Mouse (Mus musculus) testis, postnatal 10 days (tissue): ENCODE results near the gene Krtap5-2.
"Not testable (repeated sequence)": the region's sequence is repeated elsewhere in the genome, so short reads cannot be mapped to it uniquely, and the experiment has no call there.

ENCODE experiments used
- DNase-seq: peaks from one replicate; pipeline ENCODE4 v3.0.0; 2021; ENCODE audit warnings: low spot score

Gene Krtap5-2

DNA sequence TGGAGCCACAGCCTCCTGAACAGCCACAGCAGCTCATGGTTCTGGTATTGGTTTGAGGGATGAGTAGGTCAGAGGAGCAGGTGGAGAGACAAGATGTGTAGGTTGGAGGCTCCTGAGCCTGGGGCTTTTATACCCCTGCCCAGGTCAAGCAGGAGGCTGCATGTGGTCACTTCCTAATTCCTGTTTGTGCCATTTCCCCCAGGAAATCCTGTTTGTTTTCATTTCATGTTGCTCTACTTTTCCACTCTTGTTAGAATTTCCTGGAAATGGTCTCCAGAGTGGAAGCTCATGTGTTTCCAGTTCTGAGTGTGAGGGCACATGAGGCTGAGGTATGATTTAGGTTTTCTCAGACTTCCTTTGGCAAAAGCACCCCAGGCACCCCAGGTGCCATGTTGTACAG, at the start of gene Krtap5-2:
Gene Krtap5-2 (minus strand): TSS at position 101 of the 400 bp plus-strand sequence.
- DNase-seq, result not testable (repeated sequence)

GRCm38 (mm10) chr7:142224518-142224917, 48.7 kb upstream of the Krtap5-2 start:
- DNase-seq, result no peak

- not testable (repeated sequence) for DNase-seq
Observed at GRCm38 (mm10) chr7:142212136-142212535, 36.3 kb upstream of the Krtap5-2 start.

DNA sequence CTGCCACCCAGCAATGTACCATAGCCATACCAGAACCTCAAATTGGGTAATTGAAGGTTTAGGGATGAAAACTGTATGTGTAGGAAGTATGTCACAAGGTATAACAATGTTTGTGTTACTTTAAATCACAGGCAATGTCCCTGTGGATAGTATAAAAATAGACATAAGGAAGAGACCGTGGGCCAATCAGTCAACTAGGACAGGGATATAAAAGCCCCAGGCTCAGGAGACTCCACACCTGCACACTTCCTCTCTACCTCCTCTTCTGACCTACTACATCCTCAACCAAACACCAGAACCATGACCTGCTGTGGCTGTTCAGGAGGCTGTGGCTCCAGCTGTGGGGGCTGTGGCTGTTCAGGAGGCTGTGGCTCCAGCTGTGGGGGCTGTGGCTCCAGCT, 35.8 kb upstream of the Krtap5-2 start, which contains the start of gene Gm7579:
Gene Gm7579 (plus strand): TSS at position 301 of the 400 bp plus-strand sequence.
- no peak for DNase-seq

GRCm38 (mm10) chr7:142206891-142207290, 31.1 kb upstream of the Krtap5-2 start:
- not testable (repeated sequence) for DNase-seq

- no peak for DNase-seq
Observed at GRCm38 (mm10) chr7:142205488-142205887, 29.7 kb upstream of the Krtap5-2 start.

GRCm38 (mm10) chr7:142201064-142201463, 25.3 kb upstream of the Krtap5-2 start, which contains the start of gene Krtap5-3:
Gene Krtap5-3 (plus strand): TSS chr7:142201364.
- DNase-seq, result no peak

- DNase-seq, result no peak
Observed at GRCm38 (mm10) chr7:142198748-142199147, 22.9 kb upstream of the Krtap5-2 start.

- no peak for DNase-seq
Observed at GRCm38 (mm10) chr7:142190289-142190688, 14.5 kb upstream of the Krtap5-2 start, which contains the start of gene Gm10153. Gene Gm10153 (minus strand): TSS chr7:142190389.

- no peak for DNase-seq
Observed at GRCm38 (mm10) chr7:142188156-142188555, 12.4 kb upstream of the Krtap5-2 start.

DNA sequence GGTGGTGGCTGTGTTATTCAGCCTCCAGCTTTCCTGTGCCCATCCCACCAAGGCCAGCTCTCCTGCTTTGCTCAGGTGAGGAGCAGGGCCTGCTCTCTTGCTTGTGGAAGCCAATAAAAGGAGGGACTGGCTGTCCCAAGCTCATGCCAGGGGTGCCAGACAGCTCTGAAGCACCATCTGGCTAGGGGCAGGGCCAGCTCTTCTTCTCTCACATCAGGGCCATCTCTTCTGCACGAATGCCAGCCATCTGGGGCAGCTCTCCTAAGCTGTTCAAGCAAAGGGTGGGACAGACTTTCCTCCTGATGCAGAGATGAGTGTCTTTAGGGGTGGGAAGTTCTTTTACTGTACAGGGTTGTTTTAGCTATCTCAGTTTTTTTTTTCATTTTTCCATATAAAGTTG, 5.2 kb upstream of the Krtap5-2 start:
- DNase-seq, result no peak

- no peak for DNase-seq
Observed at GRCm38 (mm10) chr7:142178685-142179084, 2.9 kb upstream of the Krtap5-2 start.

DNA sequence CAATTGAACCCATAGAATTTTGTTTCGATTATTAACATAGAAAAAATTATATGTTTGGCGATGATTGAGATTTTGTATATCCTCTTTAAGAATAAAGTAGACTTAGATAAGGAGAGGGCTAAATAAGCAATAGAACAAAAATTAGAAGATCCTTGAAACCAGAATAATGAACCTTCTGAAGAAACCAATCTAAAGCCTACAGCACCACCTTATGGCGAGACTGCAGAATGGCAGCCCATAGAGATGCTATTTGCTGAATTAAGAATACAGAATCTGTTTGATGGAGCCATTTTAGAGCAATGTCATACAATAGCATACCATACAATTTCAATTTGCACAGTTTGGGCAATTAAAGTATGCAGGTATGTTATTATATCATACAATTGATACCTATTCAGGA, 6.0 kb downstream of the Krtap5-2 start:
- DNase-seq, result no peak

DNA sequence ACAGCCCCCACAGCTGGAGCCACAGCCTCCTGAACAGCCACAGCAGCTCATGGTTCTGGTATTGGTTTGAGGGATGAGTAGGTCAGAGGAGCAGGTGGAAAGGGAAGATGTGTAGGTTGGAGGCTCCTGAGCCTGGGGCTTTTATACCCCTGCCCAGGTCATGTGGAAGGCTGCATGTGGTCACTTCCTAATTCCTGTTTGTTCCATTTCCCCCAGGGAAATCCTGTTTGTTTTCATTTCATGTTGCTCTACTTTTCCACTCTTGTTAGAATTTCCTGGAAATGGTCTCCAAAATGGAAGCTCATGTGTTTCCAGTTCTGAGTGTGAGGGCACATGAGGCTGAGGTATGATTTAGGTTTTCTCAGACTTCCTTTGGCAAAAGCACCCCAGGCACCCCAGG, 10.2 kb downstream of the Krtap5-2 start, which contains the start of gene Gm4553:
Gene Gm4553 (minus strand): TSS at position 101 of the 400 bp plus-strand sequence.
- DNase-seq, result not testable (repeated sequence)

DNA sequence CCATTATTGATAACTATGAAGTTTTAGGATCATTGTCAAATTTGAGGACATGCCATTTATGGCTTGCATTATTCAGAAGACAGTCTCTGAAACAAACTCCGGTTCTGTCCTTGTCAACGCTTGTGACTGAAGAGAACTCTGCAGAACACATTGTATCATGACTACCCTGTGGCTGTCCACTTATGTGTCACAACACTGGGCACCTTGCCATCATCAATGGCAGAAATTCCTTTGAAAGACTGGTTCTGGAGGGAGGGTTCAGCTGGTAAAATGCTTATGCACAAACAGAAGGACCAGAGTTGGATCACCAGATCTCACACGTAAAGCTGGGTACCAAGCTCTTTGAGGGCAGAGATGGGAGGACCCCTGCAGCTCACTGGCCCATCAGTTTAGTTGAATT, 16.4 kb downstream of the Krtap5-2 start:
- no peak for DNase-seq

GRCm38 (mm10) chr7:142157013-142157412, 18.8 kb downstream of the Krtap5-2 start, which contains the start of gene Gm29735:
Gene Gm29735 (minus strand): TSS chr7:142157113.
- not testable (repeated sequence) for DNase-seq

DNA sequence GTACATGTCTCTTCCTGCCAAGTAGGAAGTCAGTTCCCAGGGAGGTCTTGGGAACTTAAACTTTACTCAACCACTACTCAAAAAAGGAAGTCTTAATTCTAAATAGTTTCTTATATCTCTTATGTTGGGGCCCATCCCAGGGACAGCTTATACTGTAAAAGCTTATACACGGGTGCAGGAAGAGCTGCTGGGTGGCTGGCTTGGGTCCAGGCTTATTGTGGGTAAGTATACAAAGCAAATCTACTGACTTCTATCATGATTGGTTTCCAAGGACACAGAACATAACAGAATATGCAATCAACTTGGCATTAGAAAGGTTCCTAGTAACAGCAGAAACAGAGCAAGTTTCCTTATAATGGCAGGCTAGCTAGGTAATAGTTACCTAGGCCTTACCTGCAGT, 20.5 kb downstream of the Krtap5-2 start:
- DNase-seq, result no peak

DNA sequence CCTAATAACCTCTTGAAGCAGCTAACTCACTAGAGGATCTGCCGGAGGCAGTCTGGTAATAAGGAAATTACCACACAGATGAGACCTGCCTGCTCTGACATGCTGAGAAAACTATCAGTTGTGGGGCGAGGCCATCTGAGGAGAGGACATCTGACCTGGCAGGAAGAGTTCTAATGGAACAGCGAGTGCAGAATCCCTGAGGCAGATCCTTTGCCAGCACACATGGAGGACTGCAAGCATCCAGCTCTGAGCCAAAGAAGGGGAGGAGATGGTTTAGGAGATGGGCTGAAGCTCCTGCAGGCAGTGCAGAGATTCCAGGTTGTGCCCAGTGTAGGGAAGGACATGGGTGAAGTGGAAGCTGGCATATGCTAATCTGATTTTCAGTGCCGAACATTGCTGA, 23.6 kb downstream of the Krtap5-2 start:
- no peak for DNase-seq

DNA sequence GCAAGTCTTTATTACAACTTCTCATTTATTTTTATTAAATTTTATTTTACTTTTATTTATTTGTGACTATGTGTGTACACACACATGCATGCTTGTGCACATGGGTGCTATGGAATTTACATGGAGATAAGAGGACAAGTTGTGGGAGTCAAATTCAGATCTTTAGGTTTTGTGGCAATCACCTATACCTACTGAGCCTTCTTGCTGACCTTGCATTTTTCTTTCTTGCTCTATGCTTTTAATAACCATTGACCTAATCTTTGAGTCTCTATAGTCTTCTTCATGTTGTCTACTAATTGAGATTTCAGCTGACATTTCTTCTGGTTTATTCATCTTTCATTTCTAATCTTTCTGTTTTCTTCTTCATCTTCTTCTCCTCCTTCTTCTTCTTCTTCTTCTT, 27.2 kb downstream of the Krtap5-2 start:
- DNase-seq, result no peak

- peak; percentile 68 for DNase-seq
Observed at GRCm38 (mm10) chr7:142146033-142146432, 29.8 kb downstream of the Krtap5-2 start.

DNA sequence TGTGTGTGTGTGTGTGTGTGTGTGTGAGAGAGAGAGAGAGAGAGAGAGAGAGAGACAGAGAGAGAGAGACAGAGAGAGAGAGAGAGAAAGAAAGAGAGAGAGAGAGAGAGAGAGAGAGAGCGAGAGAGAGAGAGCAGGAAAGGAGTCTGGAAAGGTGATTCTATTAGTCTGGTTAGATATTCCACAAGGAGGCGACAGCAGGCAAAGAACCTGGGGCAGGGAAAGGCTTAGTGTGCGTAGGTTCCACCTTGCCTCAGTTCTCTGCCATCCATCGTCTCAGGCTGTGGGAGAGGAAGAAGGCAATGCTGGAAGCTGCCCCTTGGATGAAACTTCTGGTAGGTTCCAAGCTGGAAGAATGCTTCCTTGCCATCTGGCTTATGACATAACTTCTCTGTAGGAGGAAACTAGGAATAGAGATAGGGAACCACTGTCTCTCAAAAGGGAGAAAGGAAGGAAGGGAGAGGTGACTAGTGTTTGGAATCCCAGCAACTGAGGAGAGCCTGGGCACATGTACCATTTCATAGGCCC, 30.3 kb downstream of the Krtap5-2 start:
- no peak for DNase-seq

DNA sequence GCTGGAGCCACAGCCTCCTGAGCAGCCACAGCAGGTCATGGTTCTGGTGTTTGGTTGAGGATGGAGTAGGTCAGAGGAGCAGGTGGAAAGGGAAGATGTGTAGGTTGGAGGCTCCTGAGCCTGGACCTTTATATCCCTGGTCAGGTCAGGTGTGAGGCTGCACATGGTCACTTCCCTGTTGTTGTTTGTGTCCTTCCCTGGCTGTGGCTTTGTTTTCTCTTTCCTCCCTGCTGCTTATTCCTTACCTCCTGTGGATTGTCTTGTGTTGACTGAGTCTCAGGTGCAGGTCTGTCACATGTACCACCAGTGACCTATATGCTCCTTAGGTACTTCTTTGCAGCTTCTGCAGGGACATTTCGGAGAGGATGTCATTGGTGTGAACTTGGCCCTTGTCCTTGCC, 31.3 kb downstream of the Krtap5-2 start, which contains the start of gene Gm45337:
Gene Gm45337 (minus strand): TSS at position 101 of the 400 bp plus-strand sequence.
- DNase-seq, result no peak

DNA sequence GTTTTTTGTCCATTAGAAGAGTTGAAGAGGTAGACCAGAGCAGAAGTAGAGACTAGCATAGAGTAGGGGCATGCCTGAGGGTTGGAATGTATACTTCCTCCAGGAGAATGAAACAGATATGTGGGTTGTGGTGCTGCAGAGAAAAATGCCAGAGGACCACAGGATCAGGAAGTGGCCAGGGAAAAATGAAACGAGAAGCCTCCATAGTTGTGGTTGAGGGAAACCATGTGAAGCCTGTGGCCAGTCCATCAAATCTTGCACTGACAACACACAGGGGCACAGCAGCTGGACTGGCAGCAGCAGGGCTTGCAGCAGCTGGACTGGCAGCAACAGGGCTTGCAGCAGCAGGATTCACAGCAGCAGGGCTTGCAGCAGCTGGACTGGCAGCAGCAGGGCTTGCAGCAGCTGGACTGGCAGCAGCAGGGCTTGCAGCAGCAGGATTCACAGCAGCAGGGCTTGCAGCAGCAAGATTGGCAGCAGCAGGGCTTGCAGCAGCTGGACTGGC, 32.2 kb downstream of the Krtap5-2 start:
- not testable (repeated sequence) for DNase-seq

- no peak for DNase-seq
Observed at GRCm38 (mm10) chr7:142140696-142141095, 35.1 kb downstream of the Krtap5-2 start.
